Mouse (Mus musculus) WW6 (cell line): ENCODE measurements at regions not wholly inside any gene's neighbourhood (a gene's known extent, or its start where the extent isn't known, plus 50 kb on each side); places are given as distances from the start of the nearest gene placed in this dataset.
"Not testable (repeated sequence)": the region's sequence is repeated elsewhere in the genome, so short reads cannot be mapped to it uniquely, and the experiment has no call there.

Source experiments
- DNase-seq: peaks from one replicate; pipeline ENCODE4 v3.0.0-alpha.2; 2013; ENCODE audit warnings: low read depth, low spot score

- peak; percentile 20 for DNase-seq
Observed at GRCm38 (mm10) chr3:59563486-59564006, 166.0 kb upstream of the Gm5538 start.

- no peak for DNase-seq
Observed at GRCm38 (mm10) chr3:59542621-59543020, 187.0 kb upstream of the Gm5538 start.

GRCm38 (mm10) chr3:59540547-59540946, 189.0 kb upstream of the Gm5538 start:
- not testable (repeated sequence) for DNase-seq

- DNase-seq, result not testable (repeated sequence)
Observed at GRCm38 (mm10) chr3:59539893-59540292, 189.7 kb upstream of the Gm5538 start.

GRCm38 (mm10) chr3:59531311-59531834, 187.2 kb upstream of the Igsf10 start:
- DNase-seq, result no peak

GRCm38 (mm10) chr3:59530592-59531310, 186.6 kb upstream of the Igsf10 start:
- no peak for DNase-seq

GRCm38 (mm10) chr3:59520766-59521165, 176.6 kb upstream of the Igsf10 start:
- DNase-seq, result no peak

- DNase-seq, result no peak
Observed at GRCm38 (mm10) chr3:59478095-59478494, 133.9 kb upstream of the Igsf10 start.

- DNase-seq, result no peak
Observed at GRCm38 (mm10) chr3:59477441-59478061, 133.4 kb upstream of the Igsf10 start.

GRCm38 (mm10) chr3:59468956-59469355, 124.8 kb upstream of the Igsf10 start:
- no peak for DNase-seq

- no peak for DNase-seq
Observed at GRCm38 (mm10) chr3:59462341-59463158, 118.4 kb upstream of the Igsf10 start.

- DNase-seq, result no peak
Observed at GRCm38 (mm10) chr3:59456938-59457337, 112.7 kb upstream of the Igsf10 start.

GRCm38 (mm10) chr3:59451084-59451483, 106.9 kb upstream of the Igsf10 start:
- DNase-seq, result no peak

GRCm38 (mm10) chr3:59423621-59424020, 79.4 kb upstream of the Igsf10 start:
- no peak for DNase-seq

- DNase-seq, result no peak
Observed at GRCm38 (mm10) chr3:59409131-59409530, 64.9 kb upstream of the Igsf10 start.

- DNase-seq, result no peak
Observed at GRCm38 (mm10) chr3:59406035-59406434, 61.8 kb upstream of the Igsf10 start.

GRCm38 (mm10) chr3:59401856-59402255, 57.7 kb upstream of the Igsf10 start:
- DNase-seq, result no peak

GRCm38 (mm10) chr3:59401425-59401824, 57.2 kb upstream of the Igsf10 start:
- DNase-seq, result no peak
